Mouse (Mus musculus) monocyte, adult 5-6 weeks (primary cell): ENCODE measurements at regions not wholly inside any gene's neighbourhood (a gene's known extent, or its start where the extent isn't known, plus 50 kb on each side); places are given as distances from the start of the nearest gene placed in this dataset.

Experiments
- ATAC-seq: fragments of 153-309, 156-312 bp; replicated peaks from 2 replicates; pipeline ENCODE4 v1.8.0; 2017; ENCODE audit warnings: mild to moderate bottlenecking; ENCODE audit not compliant: low TSS enrichment, insufficient number of reproducible peaks, severe bottlenecking, poor library complexity, low FRiP score

DNA sequence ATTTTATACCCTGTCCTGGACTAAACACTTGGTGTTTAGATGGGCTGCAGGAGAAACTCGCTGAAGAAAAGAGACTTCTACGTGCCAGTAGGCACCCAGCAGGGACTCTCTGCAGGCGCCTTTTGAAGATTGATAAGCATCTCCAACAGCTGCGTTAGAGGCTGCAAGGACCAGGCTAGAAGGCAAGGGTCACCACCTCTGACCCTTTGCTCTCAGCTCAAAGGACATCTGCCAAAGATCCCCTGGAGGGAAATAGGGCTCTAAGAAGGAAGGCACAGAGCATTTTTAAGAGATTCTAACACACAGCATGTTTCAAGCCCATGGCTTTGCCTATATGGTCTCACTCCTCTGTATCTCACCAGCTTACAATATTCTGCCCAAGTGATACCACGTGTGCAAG, 139.7 kb upstream of the Gpc5 start:
- ATAC-seq = no peak

DNA sequence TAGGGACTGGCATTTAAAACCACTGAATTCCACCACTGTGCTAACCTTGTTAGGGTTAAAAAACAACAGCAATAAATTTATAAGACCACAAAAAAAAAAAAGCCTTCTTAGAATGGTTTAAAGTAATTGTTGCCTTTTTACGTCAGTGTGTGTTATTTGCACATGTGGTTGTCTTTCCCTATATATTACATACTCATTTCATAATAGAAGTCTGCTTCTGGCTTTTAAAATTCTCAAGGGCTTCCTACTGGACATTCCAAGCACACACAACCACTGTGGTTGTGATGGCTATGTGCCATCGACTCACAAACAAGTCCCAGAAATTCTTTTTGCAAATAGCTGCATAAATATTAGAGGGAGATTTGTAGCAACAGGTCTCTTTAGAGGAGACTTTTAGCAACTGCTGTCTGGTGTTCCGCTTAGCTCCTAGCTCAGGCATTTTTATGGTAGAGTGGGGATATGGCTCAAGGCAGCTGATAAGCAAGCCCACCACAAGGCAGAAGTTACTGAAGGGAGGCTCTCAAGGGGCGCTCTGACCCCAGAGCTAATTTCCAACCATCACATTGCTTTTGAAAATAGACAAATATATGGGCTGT, 138.8 kb upstream of the Gpc5 start:
- ATAC-seq = no peak

DNA sequence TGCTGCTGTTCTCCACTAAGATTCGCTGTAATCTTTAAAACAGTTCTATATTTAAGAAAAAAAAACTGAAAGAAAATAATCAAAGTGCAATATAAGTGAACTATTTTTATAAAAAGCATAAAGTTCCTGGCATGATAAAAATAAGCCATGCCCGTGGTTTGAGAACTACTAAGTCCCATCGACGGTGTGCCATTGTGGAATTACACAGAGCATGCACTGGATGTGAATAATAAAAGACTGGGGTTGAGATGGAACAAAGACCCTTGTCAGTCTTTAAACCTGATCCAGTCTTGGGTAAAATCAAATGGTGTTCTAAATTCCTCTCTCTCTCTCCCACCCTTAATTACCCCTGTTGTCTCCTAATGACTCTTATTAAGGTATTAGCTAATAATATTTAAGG, 137.7 kb upstream of the Gpc5 start:
- no peak for ATAC-seq

DNA sequence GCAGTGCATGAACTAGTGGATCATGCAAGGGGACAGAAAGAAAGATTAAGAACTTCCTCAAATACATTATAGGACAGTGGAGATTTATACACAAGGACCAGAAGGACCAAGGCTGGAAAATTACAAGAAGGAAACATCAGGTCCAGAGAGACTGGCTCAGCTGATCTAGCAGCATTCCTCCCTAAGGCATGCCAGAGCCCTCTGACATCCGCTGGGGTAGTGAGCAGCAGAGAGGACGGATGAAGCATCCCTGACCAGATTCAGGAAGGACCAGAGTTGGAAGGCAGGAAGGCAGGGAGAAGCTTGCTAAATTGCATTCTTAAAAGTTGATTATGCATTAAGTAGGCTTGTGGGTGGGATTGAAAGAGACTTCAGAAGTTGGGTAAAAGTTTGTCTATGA, 136.4 kb upstream of the Gpc5 start:
- ATAC-seq = no peak

DNA sequence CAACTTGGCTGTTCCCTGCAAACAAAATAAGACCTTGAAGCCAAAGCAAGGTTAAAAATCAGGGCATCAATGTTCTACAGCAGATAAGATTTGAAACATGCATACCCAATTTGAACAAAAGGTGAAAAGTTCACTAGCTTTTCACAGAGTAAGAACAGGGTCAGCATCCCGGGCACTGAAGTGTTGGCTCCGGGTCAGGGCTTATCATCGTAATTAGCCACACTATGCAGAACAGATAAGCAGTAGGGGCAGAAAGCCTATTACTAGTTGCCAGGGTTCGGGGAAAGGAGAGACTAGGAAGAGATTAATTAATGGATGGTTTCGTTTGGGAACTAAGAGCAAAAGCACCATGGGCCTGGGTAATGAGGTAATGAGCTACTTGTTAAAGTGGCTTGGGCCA, 131.7 kb upstream of the Gpc5 start:
- ATAC-seq = no peak

DNA sequence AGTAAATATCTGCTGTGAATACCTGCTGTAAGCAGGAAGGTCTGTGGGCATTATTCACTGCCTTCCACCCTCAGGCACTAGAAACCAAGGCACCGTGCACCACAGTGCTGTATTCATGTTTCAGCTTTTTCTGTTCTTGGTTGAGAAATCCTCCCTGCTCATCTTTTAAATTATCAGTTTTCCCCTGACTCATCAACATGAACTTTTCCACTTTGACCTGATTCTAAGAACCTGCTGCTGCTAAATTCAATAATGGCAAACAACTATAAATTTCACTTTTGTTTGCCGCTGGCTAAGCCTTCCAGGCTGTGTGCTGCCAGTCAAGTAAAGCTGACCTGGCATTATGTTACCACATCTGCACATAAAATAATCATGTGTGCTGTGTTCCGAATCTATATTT, 126.1 kb upstream of the Gpc5 start:
- no peak for ATAC-seq

DNA sequence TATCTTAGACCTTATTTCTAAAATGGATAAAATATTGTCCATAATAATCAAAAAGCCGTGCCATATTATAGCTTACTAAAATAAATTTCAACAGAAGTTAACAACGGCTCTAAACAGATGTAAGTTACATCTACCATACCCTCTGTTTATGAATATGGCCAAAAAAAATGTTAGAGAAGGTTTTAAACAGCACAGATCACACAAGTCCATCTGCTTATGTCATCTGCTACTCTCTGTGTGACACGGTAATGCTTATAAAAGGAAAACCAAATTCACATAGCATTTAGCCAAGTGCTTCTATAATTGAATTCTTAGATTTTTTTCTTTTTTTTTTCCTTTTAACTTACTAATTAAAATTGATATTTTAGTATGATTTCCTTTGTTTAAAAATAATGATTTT, 123.0 kb upstream of the Gpc5 start:
- ATAC-seq = no peak

DNA sequence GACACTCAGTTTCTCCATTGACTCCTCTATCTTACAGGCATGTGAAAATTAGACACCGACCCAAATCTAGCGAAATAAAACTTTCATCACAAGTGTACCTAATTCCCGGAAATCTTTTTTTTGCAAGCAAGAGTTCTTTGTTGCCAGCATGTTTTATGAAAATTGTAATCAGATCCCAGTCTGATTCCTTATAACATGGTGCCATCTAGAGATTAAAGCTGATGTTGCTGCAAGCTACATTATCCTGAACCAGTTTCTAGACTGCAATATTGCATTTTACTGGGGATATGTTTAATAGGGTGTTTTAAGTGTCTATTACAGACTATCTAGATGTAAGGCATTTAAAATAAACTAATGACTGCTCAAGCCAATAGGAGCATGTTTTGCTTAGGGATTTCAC, 110.9 kb upstream of the Gpc5 start:
- ATAC-seq = no peak

DNA sequence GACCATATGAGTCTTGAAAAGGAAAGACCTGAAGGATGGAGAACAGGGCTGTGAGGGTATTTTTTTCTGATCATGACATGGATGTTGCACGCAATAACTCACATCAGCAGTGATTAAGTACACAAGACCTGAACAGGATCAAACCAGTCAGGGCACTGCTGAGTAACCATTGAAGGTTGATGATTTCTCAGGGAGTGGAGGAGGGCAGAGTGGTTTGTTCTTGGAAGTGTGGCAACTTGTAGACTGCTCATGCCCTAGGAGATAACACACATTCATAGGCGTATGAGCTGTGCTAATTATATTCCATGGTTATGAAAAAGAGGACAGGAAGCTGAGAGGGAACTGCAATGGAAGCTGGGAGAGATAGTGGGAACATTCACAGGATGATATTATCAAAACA, 88.8 kb upstream of the Gpc5 start:
- ATAC-seq = no peak

DNA sequence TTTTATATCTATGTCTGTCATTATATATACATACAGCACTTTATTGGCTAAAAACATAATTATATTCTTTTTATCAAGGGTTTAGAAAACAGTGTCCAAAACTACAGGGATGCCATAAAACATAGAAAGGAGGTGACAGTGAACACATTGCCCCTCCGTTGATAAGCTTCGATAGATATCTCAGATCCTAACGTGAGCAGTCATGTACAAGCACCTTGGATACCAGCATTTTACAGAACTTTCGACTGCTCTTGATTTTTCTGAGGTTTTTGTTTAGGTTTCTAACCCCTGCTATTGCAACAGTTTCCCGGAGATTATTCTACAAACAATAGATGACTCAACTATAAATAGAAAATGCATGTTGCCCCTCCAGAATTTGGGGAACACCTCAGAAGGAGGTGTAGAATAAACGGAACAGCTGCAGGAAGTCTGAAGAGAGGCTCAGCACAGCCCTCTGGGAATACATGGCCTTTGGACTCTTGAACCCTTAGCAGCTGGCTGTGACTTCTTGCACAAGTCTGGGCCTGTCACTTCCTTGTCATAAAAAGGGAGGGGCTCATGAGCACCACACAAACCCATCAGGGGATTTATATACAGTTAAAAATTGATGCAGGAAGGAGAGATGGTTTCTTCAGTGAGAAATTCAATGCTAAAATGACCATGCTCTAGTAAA, 87.1 kb upstream of the Gpc5 start:
- no peak for ATAC-seq

DNA sequence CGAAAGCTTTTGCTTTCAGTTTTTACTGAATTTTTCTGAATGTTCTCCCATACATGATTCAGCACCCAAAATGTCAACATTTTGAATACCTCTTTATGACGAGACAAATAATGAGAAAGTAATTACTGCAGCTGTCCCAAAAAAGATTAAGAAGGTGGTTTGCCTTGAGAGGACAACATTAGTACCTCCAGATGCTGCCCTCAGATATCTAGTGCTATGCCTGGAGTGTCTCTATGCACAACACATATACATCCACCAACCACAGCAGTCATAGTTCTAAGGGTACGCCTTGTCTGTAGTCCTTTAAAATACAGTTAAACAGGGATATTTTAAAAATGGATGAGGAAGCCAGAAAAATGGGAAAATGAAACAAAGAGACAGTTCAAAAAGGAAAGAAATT, 81.1 kb upstream of the Gpc5 start:
- no peak for ATAC-seq

DNA sequence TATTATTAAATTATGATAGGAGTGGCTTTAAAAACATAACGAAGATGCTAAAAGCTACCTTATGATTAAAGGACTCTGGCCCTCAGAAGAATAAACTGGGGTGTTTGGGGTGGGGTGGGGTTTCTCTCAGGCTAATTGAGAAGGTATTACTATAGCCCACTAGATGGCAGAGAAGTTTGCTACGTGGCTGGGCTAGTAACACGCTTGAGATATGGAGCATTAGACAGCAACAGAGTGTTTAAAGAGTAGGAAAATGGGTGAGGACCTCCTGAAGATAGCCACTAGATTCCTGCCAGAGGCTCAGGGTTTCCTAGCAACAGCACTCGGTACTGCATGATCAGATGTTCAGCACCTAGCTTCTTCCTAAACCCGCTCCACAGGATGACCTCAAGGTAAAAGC, 76.7 kb upstream of the Gpc5 start:
- no peak for ATAC-seq

DNA sequence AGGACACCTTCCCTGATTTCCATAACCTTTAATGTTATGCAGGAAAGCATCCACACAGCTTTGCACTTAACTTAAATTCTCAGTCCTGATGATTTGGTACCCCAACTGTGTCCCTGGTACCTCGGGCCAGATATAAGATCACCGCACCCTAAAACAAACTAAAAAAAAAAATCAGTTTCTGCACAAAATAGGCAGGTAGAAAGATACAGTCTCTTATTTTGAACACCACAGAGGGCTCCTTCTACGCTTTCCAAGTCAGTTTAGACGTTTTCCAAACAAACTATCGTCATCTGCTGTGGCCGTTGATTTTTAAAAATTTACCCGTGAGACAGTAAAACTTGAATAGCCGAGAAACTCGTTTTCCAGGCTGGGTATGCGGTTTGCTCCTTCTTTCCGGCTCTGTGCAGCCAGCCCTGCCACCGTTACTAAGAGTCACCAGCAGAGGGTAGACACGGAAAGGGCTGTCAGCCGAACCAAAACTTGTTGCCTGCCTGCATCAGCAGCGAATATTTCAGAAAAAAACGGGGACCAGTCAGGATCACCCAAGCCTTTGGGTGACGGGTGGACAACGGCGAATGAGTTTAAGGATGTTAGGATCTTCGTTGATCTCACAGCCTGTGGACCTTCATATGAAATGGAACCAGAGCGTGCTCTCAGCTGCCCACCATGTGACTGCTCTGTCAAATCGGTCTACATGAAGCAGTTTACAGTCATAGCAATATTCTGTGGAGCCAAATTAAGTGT, 74.4 kb upstream of the Gpc5 start:
- ATAC-seq = peak; percentile 92

DNA sequence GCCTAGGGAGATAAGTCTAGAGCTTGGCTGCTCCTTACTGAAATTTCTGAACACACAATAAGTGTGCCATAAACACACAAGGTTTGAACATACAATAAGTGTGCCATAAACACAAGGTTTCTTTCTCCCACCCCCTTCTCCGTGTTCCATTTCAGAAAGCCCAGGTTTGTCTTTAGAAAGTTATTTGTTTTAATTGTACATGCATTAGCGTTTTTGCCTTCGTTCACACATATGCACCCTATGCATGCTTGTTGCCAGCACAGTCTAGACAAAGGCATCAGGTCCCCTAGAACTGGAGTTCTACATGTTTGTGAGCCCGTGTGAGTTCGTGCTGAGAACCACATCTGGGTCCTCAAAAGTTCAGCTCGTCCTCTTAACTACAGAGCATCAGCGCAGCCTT, 64.0 kb upstream of the Gpc5 start:
- ATAC-seq = no peak

DNA sequence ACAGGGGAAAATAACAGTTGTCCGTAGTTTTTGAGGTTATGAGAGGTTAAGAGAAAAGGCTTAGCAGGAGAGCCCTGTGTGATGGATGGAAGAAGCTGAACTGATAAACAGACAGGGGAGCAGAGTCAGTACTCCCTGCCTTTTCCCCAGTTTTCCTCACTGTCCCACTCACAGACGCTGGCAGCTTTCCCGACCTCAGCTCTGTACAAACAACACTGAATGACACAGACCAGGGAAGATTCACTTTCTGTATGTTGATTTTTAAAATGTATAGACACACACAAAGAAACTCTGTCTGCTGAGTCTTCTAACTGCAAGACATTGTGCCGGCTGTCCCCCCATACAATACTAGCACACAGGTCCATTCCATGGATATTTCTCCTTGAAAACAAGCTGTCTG, 60.3 kb upstream of the Gpc5 start:
- no peak for ATAC-seq

DNA sequence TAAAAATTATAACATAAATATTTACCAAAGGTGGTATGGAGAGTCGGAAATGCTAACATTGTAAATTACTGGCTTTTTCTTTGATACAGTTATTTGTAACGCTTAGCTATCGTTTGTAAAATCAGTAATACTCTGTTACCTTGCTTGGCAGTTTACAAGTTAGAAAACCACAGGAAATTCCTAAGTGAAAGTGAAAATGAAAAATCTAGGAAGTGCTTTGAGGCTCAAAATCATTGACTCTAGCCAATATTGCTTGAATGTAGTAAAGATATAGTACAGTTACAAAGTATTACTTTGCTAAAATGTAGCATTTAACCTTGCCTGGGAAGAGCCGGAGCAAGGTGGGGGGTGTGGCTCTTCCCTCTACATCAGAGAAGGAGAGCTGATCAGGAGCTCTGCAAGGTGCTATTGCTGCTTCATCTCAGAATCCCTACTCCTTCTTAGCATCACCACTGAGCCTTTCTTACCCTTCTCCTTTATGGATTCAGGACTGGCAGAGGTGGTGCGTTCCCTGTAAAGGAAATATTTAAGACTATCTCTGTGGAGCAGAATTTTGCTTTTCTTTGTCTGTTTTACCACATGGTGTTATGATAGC, 58.5 kb upstream of the Gpc5 start:
- ATAC-seq = no peak

DNA sequence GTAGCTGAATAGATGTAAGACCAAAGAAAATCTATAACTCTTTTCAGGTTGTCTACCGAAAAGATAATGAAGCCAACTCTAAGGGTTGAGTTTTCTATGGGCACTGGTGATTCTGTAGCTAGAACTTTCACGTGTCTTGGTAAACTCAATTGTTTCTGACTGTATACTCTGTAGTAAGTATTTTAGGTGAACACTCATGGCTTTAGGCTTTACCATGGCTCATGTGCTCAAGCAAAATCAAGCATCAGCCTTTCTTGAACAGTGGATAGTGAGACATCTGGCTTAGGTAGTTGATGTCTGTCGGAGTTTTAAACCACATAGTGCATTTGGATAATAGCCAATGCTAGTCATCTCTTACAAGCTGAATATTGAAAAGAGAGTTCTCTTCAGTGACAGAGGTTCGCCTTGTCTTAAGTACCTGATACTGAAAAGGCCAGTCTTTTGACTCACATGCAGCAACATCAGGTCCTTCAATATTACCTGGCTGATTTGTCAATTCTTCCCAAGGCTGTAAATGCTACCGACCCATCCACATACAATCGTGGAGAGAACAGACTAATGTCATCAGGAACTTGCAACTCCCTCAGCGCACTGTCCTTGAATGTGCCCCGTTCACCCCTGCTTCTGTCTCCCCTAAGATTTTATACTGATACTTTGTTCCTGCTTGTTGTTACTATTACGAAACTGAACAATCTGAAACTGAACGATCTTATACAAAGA, 57.1 kb upstream of the Gpc5 start:
- no peak for ATAC-seq

DNA sequence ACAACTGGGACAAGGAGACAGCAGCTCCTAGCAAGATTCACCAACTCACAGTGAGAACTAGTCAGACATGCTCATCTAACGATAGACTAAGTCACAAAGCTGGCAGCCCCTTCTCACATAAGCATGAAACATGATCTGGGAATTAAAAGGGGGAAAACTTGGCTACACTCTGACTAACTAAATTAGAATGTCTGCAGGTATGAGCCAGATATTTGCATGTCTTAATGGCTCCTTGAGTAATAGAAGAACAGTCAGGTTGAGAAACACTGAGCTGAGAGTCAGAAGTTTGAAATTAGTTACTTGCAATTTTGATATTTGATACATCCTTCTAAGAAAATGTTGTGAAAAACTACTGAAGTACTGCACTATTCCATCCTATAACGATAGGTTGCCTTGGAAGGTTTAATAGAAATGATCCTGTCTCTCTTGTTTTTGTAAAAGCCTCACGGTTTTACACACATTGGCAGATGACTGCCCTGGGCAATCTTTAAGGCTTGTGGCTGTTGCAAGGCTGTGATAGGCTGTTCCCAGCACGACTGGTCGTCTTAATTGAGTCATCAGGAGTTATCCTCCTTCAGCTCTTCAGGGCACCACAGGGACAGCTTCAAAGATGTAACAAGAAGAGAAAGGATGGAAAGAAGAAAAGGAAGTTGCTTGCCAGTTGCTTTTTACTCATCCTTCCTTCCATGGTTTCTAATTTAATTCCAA, 54.8 kb upstream of the Gpc5 start:
- no peak for ATAC-seq

DNA sequence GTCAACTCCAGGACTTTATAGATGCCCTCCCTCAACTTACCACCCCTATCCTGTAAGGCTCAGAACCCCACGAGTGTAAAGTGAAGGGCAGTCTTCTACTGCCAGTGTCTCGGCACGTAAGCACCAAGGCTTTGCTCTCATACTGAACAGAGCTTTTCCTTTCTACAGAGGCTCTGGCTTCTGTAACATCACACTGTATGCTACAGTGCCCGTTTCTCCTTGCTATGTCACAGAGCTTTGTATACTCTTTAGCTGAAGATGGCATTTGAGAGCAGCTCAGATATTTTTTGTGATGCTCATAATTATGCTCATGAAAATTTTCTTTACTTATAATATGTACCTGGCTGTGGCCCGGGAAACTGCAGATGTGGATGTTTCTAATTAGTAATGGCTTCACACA, 53.2 kb upstream of the Gpc5 start:
- ATAC-seq = no peak
